Mouse (Mus musculus) kidney, adult 2 months (tissue): ENCODE results near the gene Fam120a.

Source experiments
- CTCF ChIP-seq: fragments of 200-500 bp; conservative IDR thresholded peaks from 2 replicates; pipeline ENCODE4 v1.5.1; 2011; ENCODE audit warnings: low read depth, mild to moderate bottlenecking, control low read depth, low read length, moderate library complexity, mixed read lengths; ENCODE audit not compliant: insufficient read depth, insufficient read length
- POLR2A ChIP-seq: fragments of 200-500 bp; IDR thresholded peaks from one replicate; pipeline ENCODE4 v1.6.1; 2011; ENCODE audit warnings: low read depth, low read length, control low read depth

GRCm38 (mm10) chr13:48841905-48842592, 125.8 kb downstream of the Fam120a start:
- TF ChIP-seq POLR2A (no peak), CTCF (no peak)
